Mouse (Mus musculus) ES-Bruce4 (cell line): ENCODE results near the gene Matn1. TPM values are rescaled to one million over a fixed set of nuclear protein-coding genes. Genes with fewer than 3 reads are reported as not detected.

Experiments used
- H3K27ac ChIP-seq: 2 replicates; pipeline ENCODE4 v1.5.1; 2012; ENCODE audit warnings: low read length, inconsistent platforms; ENCODE audit not compliant: insufficient read depth
- H3K27me3 ChIP-seq: 2 replicates; pipeline ENCODE4 v1.6.1; 2012; ENCODE audit warnings: mild to moderate bottlenecking, low read length, inconsistent platforms; ENCODE audit not compliant: control insufficient read depth, poor library complexity, insufficient read depth, severe bottlenecking
- H3K36me3 ChIP-seq: 2 replicates; pipeline ENCODE4 v1.6.1; 2012; ENCODE audit warnings: inconsistent platforms, mild to moderate bottlenecking, low read length, moderate library complexity; ENCODE audit not compliant: control insufficient read depth, poor library complexity, insufficient read depth, severe bottlenecking
- H3K4me1 ChIP-seq: one replicate; pipeline ENCODE4 v1.8.1; 2011; ENCODE audit warnings: low read length; ENCODE audit not compliant: control insufficient read depth, insufficient read depth
- H3K4me3 ChIP-seq: 2 replicates; pipeline ENCODE4 v1.5.1; 2011; ENCODE audit warnings: low read depth, mild to moderate bottlenecking, low read length
- H3K9ac ChIP-seq: 2 replicates; pipeline ENCODE4 v1.6.1; 2012; ENCODE audit warnings: low read depth, mild to moderate bottlenecking, inconsistent platforms; ENCODE audit not compliant: poor library complexity, severe bottlenecking
- H3K9me3 ChIP-seq: replicated peaks from 2 replicates; pipeline ENCODE4 v1.6.1; 2012; ENCODE audit warnings: mild to moderate bottlenecking, low read length, inconsistent platforms; ENCODE audit not compliant: control insufficient read depth, poor library complexity, insufficient read depth, severe bottlenecking
- CTCF ChIP-seq: IDR thresholded peaks from one replicate; pipeline ENCODE4 v1.8.1; 2011; ENCODE audit warnings: low read depth, low read length
- EP300 ChIP-seq: IDR thresholded peaks from 2 replicates; pipeline ENCODE4 v1.6.1; 2011; ENCODE audit warnings: low read depth, low read length; ENCODE audit not compliant: insufficient read depth
- POLR2A ChIP-seq: IDR thresholded peaks from one replicate; pipeline ENCODE4 v1.8.1; 2011; ENCODE audit warnings: low read length; ENCODE audit not compliant: insufficient read depth
- polyA plus RNA-seq: library from polyadenylated mRNA; stranded (reverse); fragments of >200 nt; gene quantifications from 2 replicates; pipeline ENCODE4 v1.2.4, GENCODE M21; 2011; ENCODE audit warnings: low read depth; ENCODE audit not compliant: missing spikeins, insufficient read depth, insufficient read length

The Matn1 gene
- polyA plus RNA-seq, 1 experiment, result 1.9 TPM

GRCm38 (mm10) chr4:130999744-131000527, 55.8 kb downstream of the Matn1 start:
- TF ChIP-seq EP300, result no peak
- TF ChIP-seq CTCF, result no peak
- no peak for TF ChIP-seq POLR2A
- H3K27ac ChIP-seq, result no peak overlapping the region
- no peaks in the 10 kb centered on the region for H3K9me3 ChIP-seq
- H3K36me3 ChIP-seq, result no peaks in the 10 kb centered on the region
- no peak overlapping the region for H3K4me3 ChIP-seq
- H3K27me3 ChIP-seq, result no peaks in the 10 kb centered on the region
- H3K9ac ChIP-seq, result no peak overlapping the region
- H3K4me1 ChIP-seq, result no peaks in the 10 kb centered on the region

GRCm38 (mm10) chr4:131000614-131001178, 56.5 kb downstream of the Matn1 start:
- Histone ChIP-seq H3K27me3 (no peaks in the 10 kb centered on the region), H3K9ac (no peak overlapping the region), H3K36me3 (no peaks in the 10 kb centered on the region), H3K9me3 (no peaks in the 10 kb centered on the region), H3K27ac (no peak overlapping the region), H3K4me1 (no peaks in the 10 kb centered on the region), H3K4me3 (no peak overlapping the region)
- no peak for TF ChIP-seq EP300
- TF ChIP-seq CTCF, result no peak
- TF ChIP-seq POLR2A, result no peak

Other genes with a start within 250 kb of the Matn1 start
- 8.1 and 8.6 TPM in 2 replicates for gene Sdc3, start 151.8 kb upstream of the Matn1 start, polyA plus RNA-seq
- gene Laptm5, start 31.3 kb upstream of the Matn1 start, polyA plus RNA-seq, result 30.2 and 35.4 TPM in 2 replicates